Mouse (Mus musculus) midbrain, embryonic 16.5 days (tissue): ENCODE measurements around the gene Thoc5. TPM values are rescaled to one million over a fixed set of nuclear protein-coding genes. Genes with fewer than 3 reads are reported as not detected.
A peak's percentile ranks its signal among the peaks of the same experiment; 100 is the strongest.

Source experiments
- ATAC-seq: fragments of 200-750 bp; cut with Nextera tagmentation; 2 replicates; pipeline ENCODE4 v1.8.0; 2017; ENCODE audit warnings: moderate TSS enrichment
- H3K27ac ChIP-seq: fragments of 300-500 bp; sonication (generic); 2 replicates; pipeline ENCODE4 v1.5.1; 2014; ENCODE audit warnings: mild to moderate bottlenecking, low read length, mixed read lengths
- H3K27me3 ChIP-seq: fragments of 300-500 bp; sonication (generic); 2 replicates; pipeline ENCODE4 v1.6.1; 2014; ENCODE audit warnings: low read depth, low read length, mixed read lengths; ENCODE audit not compliant: control insufficient read depth, insufficient read depth
- H3K36me3 ChIP-seq: fragments of 300-500 bp; sonication (generic); 2 replicates; pipeline ENCODE4 v1.6.1; 2014; ENCODE audit warnings: mild to moderate bottlenecking, low read length, moderate library complexity, mixed read lengths; ENCODE audit not compliant: control insufficient read depth, insufficient read depth
- H3K4me1 ChIP-seq: fragments of 300-500 bp; sonication (generic); 2 replicates; pipeline ENCODE4 v1.6.1; 2014; ENCODE audit warnings: mild to moderate bottlenecking, low read length, mixed read lengths; ENCODE audit not compliant: control insufficient read depth, insufficient read depth
- H3K4me2 ChIP-seq: fragments of 300-500 bp; sonication (generic); 2 replicates; pipeline ENCODE4 v1.6.1; 2014; ENCODE audit warnings: mild to moderate bottlenecking, low read length, mixed read lengths
- H3K4me3 ChIP-seq: fragments of 300-500 bp; sonication (generic); 2 replicates; pipeline ENCODE4 v1.5.1; 2014; ENCODE audit warnings: low read depth, mild to moderate bottlenecking, low read length, moderate library complexity, mixed read lengths
- H3K9ac ChIP-seq: fragments of 300-500 bp; sonication (generic); 2 replicates; pipeline ENCODE4 v1.6.1; 2014; ENCODE audit warnings: low read depth, low read length, mixed read lengths
- H3K9me3 ChIP-seq: fragments of 300-500 bp; sonication (generic); replicated peaks from 2 replicates; pipeline ENCODE4 v1.6.1; 2014; ENCODE audit warnings: mild to moderate bottlenecking, low read length, mixed read lengths; ENCODE audit not compliant: control insufficient read depth, poor library complexity, severe bottlenecking
- WGBS: fragments of 180-500 bp; shearing (Covaris S2); extraction: QIAGEN DNeasy Blood & Tissue Kit; methylation state at CpG from one replicate; pipeline ENCODE4 v1.1.7; 2014; 5-methylcytosine and 5-hydroxymethylcytosine counted together
- polyA plus RNA-seq: library from polyadenylated mRNA; unstranded; fragments of >200 nt; fragmentation: Nextera tagmentation; extraction: Ambion mirVana; gene quantifications from 2 replicates; pipeline ENCODE4 v1.2.1, GENCODE M21; 2015

Thoc5 gene
- polyA plus RNA-seq, 1 experiment from 2014 or later, result 57.9 TPM

GRCm38 (mm10) chr11:4936243-4936642 lies 41.1 kb downstream of the Thoc5 start:
- Histone ChIP-seq H3K4me2 (no peak overlapping the region), H3K4me1 (no peaks in the 10 kb centered on the region; the same call in 1 of the 2 replicates), H3K9ac (no peak overlapping the region), H3K27me3 (no peaks in the 10 kb centered on the region), H3K9me3 (no peaks in the 10 kb centered on the region), H3K27ac (no peak overlapping the region), H3K4me3 (no peak overlapping the region), H3K36me3 (no peaks in the 10 kb centered on the region)
- ATAC-seq, result no peak
- WGBS, result 85% methylated on average over 5 of the region's 5 CpGs

GRCm38 (mm10) chr11:4946530-4946929 lies 51.4 kb downstream of the Thoc5 start:
- H3K27ac ChIP-seq, result 0 out of 2 replicates have a peak overlapping the region, but pooled peaks have one; percentile 91
- H3K4me3 ChIP-seq, result peak overlapping the region; percentile 75
- peaks cover 3% of the 10 kb centered on the region; the same call in 1 of the 2 replicates for H3K36me3 ChIP-seq
- H3K9ac ChIP-seq, result peak overlapping the region; percentile 60
- peaks cover 26% of the 10 kb centered on the region for H3K4me1 ChIP-seq
- peaks cover 37% of the 10 kb centered on the region for H3K27me3 ChIP-seq
- peak; percentile 46 for ATAC-seq
- H3K9me3 ChIP-seq, result no peaks in the 10 kb centered on the region
- H3K4me2 ChIP-seq, result peak overlapping the region; percentile 62
- WGBS, result 44% methylated on average over 12 of the region's 13 CpGs

GRCm38 (mm10) chr11:4946947-4947812 lies 52.1 kb downstream of the Thoc5 start:
- H3K9ac ChIP-seq, result peak overlapping the region; percentile 90
- peak overlapping the region; percentile 75 for H3K4me3 ChIP-seq
- ATAC-seq, result peak; percentile 95
- H3K27me3 ChIP-seq, result peaks cover 39% of the 10 kb centered on the region
- H3K36me3 ChIP-seq, result peaks cover 3% of the 10 kb centered on the region; the same call in 1 of the 2 replicates
- peak overlapping the region; percentile 91 for H3K27ac ChIP-seq
- H3K4me1 ChIP-seq, result peaks cover 26% of the 10 kb centered on the region
- WGBS, result under 1% methylated on average over 106 of the region's 120 CpGs
- H3K4me2 ChIP-seq, result peak overlapping the region; percentile 62
- no peaks in the 10 kb centered on the region for H3K9me3 ChIP-seq

- H3K9ac ChIP-seq, result peak within 1 kb of the TSS; percentile 90
- no peaks in the 10 kb centered on the region for H3K9me3 ChIP-seq
- peak within 1 kb of the TSS; percentile 62 for H3K4me2 ChIP-seq
- under 1% methylated on average over 32 of the region's 41 CpGs for WGBS
- peaks cover 2% of the 10 kb centered on the region; the same call in 1 of the 2 replicates for H3K36me3 ChIP-seq
- H3K4me3 ChIP-seq, result peak within 1 kb of the TSS; percentile 75
- H3K27me3 ChIP-seq, result peaks cover 41% of the 10 kb centered on the region
- peak; percentile 31 for ATAC-seq
- peaks cover 26% of the 10 kb centered on the region for H3K4me1 ChIP-seq
- H3K27ac ChIP-seq, result peak within 1 kb of the TSS; percentile 91
Measured at GRCm38 (mm10) chr11:4947813-4948174, 52.7 kb downstream of the Thoc5 start, which contains the start of gene Nefh. Nefh (minus strand) TSS chr11:4948064.

- Histone ChIP-seq H3K9ac (peak overlapping the region; percentile 90), H3K4me1 (peaks cover 30% of the 10 kb centered on the region), H3K4me3 (peak overlapping the region; percentile 75), H3K27ac (no peak overlapping the region), H3K4me2 (peak overlapping the region; percentile 62), H3K9me3 (no peaks in the 10 kb centered on the region), H3K36me3 (no peaks in the 10 kb centered on the region), H3K27me3 (peaks cover 41% of the 10 kb centered on the region)
- 29% methylated on average over 8 of the region's 8 CpGs for WGBS
- no peak for ATAC-seq
Measured at GRCm38 (mm10) chr11:4948792-4949191, 53.7 kb downstream of the Thoc5 start.

GRCm38 (mm10) chr11:4949256-4950044 lies 54.3 kb downstream of the Thoc5 start:
- 5% methylated on average over 23 of the region's 23 CpGs for WGBS
- no peak for ATAC-seq
- H3K4me1 ChIP-seq, result peaks cover 30% of the 10 kb centered on the region
- H3K4me2 ChIP-seq, result peak overlapping the region; percentile 62
- H3K4me3 ChIP-seq, result peak overlapping the region; percentile 75
- H3K27ac ChIP-seq, result no peak overlapping the region
- peaks cover 41% of the 10 kb centered on the region for H3K27me3 ChIP-seq
- no peaks in the 10 kb centered on the region for H3K9me3 ChIP-seq
- no peaks in the 10 kb centered on the region for H3K36me3 ChIP-seq
- peak overlapping the region; percentile 61 for H3K9ac ChIP-seq

GRCm38 (mm10) chr11:4953401-4953800 lies 58.3 kb downstream of the Thoc5 start:
- no peak for ATAC-seq
- Histone ChIP-seq H3K9ac (no peak overlapping the region; the same call in 1 of the 2 replicates), H3K9me3 (no peaks in the 10 kb centered on the region), H3K36me3 (no peaks in the 10 kb centered on the region), H3K27ac (no peak overlapping the region), H3K27me3 (peaks cover 27% of the 10 kb centered on the region), H3K4me1 (peaks cover 23% of the 10 kb centered on the region), H3K4me2 (no peak overlapping the region), H3K4me3 (no peak overlapping the region)
- 7% methylated on average over 6 of the region's 6 CpGs for WGBS

- Histone ChIP-seq H3K4me3 (no peak overlapping the region), H3K4me1 (peaks cover 18% of the 10 kb centered on the region), H3K9me3 (no peaks in the 10 kb centered on the region), H3K9ac (no peak overlapping the region), H3K36me3 (no peaks in the 10 kb centered on the region), H3K27me3 (peaks cover 24% of the 10 kb centered on the region), H3K4me2 (no peak overlapping the region), H3K27ac (no peak overlapping the region)
- WGBS, result 3% methylated on average over 8 of the region's 8 CpGs
- peak; percentile 25; the same call in 1 of the 2 replicates for ATAC-seq
Measured at GRCm38 (mm10) chr11:4953918-4954317, 58.8 kb downstream of the Thoc5 start.
